Mouse (Mus musculus): Measurements from ENCODE around the gene Mast1.

Mast1 gene

DNA sequence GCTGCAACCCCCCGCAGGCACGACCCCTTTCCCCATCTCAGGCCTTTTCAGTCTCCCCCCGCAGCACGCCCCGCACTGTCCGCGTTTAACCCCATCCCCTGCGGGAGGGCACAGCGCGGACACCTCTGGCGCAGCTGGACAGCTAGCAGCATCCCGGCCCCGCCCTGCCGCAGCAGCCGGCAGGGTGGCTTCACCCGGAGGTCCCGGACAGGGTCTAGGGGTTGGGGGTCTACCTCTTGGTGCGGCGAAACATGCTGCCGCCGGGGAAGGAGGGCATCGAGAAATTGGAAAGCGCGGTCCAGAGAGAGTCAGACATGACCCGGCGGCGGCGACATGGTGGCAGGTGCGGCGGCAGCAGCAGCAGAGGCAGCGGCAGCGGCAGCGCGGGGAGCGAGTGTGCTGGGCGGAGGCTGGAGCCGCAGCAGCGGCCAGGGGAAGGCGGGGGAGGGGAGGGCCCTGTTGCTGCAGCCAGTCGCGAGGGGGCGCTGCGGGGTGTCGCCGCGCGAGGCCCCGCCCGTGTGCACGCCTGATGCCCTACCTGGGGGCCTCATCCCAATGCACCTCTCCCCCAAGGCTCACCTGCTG lies at the start of gene Mast1:
Gene Mast1 (minus strand): TSS at position 398 of the 585 bp plus-strand sequence.
- DNase-seq (ENCODE audit: low spot score in 2 of 2) = peak in 1 of 2 experiments; percentile 58

DNA sequence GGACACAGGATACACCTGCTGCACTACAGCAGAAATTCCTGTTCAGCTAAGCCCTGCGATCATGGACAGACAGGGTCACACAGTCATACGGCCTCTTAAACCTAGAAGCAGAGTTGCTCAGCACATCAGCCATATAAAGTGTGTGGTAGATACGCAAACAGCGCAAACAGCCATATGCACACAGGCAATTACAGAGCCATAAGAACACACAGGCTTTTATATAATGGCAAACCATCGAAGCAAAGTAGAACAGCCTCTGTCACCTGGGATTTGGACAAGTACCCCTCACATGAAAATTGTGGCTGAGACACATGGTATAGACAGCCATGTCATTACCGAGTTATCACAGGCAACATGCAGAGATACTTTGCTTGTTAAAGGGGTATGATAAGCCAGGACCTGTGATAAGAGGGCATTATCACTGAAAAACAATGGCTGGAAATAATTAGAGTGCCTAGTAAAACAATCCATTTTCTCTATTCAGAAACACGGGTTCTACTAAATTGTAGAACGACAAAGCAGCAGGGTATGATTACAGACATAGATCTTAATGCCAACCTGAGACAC lies 49.3 kb upstream of the Mast1 start:
- DNase-seq (ENCODE audit: low spot score in 2 of 2) = no peak

DNA sequence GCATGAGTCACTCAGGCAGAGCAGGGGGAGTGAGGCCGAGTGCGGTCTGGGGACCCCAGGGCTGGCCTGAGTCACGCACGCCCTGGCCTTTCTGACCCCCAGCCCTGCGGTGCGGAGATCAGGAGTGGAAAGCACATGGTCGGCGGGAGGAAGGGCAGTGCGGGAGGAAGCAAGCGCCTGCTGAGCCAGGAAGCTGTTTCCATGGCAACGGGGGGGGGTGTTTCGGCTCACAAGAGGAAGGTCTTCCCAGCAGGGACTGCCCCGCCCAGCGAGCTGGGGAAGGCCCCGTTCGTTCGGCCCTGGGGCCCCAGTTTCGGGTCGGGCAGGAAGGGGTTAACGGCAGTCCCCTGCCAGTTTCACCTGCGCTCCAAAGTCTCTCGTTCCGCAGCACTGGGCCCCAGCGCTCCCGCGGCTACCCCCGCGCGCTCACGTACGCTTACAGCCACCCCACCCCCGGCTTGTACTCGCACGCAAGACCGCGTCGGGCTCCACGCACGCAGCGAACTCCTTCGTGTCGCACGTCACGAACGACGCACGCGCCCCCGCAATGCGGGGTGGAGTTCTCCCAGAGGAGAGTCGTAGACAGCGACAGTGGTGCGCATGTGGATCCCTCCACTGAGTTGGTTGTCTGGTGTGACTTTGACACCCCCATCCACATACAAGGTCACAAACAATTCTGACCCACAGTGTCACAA lies 48.7 kb upstream of the Mast1 start:
- DNase-seq (ENCODE audit: low spot score in 2 of 2) = peak; percentile 90 to 92

DNA sequence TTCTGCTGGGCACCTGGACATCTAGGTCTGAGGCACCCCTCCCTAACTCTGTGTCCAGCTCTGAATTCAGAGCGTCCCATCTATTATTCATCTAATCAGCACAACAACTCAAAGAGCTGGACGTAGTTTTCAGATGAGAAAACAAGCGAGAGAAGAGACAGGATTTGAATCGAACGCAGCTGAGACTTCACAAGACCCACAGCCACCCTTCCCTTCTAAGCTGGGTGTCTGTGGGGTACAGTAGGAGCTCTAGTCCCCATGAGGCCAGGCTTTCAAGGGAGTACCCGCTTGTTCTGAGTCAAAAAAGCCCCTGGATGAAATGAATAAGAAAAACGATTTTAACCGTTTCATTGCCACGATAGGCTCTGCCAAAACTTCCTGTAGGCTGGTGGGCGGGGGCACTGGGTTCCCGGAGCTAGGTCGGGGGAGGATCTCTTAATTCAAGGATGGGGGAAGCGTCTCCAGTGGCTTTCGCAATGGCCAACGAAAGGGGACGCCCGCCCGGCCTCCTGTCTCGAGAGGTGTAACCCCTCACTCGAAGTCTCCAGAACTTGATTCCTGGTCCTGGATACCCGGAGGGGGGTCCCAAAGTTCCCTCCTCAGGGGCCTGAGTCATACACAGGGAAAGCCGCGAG lies 48.0 kb upstream of the Mast1 start:
- no peak for DNase-seq (ENCODE audit: low spot score in 2 of 2)

DNA sequence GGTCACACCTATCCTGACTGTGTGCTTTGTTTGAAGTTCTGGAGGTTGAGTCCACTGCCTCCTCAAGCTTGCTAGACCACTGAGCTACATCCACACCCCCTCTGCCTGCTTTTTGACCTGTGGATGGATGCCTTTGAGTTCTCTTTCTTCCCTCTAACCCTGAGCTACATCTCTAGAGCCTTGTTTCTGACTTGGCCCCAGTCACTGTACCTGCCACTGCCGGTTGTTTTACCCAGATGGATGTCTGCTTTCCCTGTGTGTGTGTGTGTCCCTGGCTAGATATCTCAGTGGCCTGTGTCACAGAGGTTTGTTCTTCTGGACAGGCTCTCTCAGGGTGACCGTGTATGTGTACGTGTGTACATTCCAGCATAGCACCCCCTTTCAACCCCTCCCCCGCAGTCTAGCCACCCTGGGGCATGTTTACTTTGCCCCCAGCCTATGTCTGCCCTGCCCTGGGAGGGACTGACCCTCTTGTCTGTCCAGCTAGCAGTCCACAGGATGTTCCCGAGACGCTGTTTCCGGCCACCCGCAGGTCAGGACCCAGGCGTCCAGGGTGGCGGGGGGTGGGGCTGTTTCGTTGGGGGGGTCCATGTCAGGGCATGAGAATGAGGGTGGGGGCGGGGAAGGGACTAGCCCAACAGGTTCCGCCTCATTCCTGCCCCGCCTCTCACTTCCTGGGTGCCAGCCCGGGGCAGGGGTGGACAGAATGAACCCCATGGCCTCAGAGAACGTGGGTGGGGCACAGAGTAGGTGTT lies 47.3 kb upstream of the Mast1 start:
- DNase-seq (ENCODE audit: low spot score in 2 of 2) = no peak

DNA sequence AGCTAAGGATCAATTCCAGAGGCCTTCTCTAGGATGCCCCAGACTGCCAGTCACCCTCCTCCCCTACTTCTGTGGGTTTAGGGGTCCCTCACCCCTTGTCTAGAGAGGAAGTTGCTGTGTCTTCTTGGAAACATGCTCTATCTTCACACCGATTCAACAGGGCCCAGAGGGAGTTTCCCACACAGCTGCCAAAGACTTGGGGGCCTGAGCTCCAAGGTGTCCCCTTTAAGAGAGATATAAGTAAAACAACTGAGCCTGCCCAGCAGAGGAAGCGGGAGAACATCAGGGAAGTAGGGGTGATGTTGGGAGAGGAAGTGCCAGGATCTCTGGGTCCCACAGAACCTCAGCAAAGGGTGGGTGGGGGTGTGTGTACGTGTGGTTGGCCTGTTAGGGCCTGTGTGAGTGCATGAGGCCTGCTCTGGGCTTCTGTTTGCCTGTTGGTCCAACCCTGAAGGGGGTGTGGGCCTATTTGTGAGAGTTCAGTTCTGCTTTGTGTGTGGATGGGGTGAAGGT lies 45.4 kb upstream of the Mast1 start:
- no peak for DNase-seq (ENCODE audit: low spot score in 2 of 2)

DNA sequence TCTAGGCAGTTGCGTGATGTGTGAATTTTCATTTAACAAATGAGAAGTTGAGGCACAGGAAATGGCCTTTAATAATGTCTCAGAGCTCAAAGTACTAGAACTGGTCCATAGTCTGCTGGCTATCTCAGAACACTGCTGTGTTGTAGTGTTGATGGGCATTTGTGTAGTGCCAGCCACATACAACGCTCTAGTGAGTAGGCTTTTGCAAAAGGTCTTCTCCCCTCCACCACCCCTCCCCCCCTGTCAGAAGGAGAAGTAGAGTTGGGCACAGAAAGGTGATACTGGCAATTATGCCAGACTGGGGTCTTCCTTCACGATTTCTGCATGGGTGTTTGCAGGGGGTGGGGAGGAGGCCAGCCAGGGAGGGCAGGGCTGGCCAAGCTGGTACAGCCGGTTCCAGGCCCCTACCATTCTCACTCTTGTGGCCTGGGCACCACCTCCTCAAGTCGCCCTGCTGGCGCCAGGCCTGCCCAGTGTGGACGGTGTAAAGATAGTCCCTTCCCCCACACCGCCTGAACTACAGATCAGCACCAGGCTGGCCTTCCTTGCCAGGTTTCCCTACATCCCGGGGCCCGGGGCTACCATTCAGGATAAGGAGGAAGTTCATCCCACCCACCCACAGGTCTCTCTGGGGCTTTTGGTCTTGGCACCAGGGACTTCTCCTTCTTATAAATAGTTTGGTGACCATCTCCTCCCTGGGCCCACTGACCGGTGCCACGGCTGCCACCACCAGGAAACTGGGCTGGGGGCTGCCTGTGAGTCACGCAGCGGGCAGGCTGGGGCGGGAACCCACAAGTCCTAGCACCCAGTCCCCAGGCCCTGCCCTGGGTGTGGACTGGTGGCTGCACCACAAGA lies 44.7 kb upstream of the Mast1 start:
- no peak for DNase-seq (ENCODE audit: low spot score in 2 of 2)

DNA sequence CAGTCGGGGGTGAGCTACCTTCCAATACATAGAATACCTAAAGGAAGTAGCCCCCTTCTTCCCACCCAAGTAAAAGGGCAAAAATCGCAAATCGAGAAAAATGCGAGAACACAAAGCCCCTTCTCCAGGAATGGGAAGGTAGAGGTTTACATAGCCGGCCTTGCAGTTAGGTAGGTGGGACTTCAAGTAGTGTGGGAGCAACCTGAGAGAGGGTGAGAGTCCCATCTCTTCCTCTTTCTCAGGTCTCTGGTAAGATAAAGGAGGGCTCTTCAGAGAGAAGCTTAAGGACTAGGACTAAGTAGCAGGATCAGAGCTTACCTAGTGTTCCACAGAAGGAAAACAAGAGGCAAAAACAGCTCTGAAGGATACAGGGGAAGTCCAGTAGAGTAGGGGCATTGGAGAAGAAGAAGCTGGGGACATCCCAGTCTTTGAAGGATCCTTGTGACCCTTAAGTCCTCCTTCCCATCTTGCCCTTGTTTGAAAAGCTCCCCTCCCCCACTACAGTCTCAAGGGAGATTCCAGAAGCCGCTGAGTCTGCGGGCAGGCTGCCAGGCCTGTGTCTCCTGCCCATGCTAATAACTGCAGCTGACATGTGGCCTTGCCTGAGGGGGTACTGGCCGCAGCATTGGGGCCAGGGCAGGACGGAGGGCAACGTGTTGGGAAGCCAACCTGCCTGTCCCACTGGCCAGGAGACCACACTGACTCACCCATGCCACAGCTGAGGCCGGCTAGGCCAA lies 43.6 kb upstream of the Mast1 start:
- DNase-seq (ENCODE audit: low spot score in 2 of 2) = peak in 1 of 2 experiments; percentile 49

DNA sequence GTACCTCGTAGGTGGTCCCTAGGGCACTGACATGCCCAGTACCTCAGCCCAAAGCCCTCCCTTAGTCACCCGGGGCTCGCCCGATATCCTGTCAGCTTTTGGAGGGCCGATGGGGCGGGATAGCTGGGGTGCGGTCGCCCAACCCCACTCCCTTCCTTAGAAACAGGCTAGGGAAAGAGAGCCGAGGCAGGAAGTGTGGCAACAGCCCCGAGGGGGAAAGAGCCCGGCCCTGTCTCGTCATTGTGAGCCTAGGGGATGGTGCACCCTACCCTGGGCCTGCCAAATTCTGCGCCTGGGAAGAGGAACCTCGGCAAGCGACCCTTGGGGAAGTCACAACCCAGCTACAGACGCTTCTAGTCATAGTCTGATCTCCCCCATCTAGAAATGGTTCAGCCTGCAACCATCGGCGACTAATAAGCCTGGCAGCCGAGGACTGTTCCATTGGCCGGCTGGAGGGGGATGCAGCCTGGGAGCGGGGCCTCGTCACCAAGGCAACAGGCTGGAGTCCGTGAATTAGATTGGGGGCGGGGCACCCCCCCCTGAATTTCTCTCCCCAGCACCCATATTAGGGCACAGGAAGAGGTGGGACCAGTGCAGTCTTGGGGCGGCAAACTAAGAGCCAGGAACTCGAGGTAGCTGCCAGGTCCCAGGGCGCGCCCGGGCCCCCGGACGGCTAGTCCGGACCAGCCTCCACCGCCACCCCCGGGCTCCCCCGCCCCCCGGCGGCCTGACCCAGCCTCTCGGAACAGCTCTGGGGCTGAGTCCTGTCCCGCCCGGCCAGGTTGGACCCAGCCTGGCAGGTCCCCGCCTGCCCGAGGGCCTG lies 42.7 kb upstream of the Mast1 start:
- DNase-seq (ENCODE audit: low spot score in 2 of 2) = peak; percentile 82 to 91

DNA sequence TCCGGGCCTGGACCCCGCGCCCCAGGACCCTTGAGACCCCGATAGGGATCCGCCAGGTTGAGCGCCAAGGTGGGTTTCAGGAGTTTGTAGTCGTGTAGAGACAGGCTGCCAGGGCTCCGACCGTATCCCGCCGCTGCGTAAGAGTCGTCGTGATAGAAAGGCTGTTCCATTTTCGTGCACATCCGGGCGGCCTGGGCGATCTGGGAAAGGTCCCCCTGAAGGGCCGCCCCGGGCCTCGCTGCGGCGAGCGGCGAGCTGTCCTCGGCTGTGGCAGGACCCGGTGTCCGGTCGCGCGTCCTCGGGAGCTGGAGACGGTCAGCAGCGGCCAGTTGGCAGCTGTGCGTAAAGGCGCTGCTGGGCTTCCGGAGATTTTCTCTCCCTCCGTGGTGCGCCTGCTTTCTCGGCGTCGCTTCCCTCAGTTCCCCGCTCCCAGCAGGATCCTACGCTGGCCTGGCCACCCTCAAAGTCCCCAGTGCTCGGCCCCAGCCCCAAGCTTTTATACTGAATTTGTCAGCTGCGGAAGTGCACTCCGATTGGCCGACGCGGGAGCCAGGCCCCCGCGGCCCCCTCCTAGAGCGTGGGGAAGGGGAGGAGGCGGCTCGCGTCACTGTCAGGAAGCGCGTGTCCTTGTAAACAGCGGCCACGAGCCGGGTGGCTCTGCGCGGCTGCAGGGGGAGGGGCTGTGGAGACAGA lies 41.2 kb upstream of the Mast1 start, which contains the start of gene Junb:
Gene Junb (minus strand): TSS at position 471 of the 693 bp plus-strand sequence.
- DNase-seq (ENCODE audit: low spot score in 2 of 2) = peak; percentile 92 to 93

DNA sequence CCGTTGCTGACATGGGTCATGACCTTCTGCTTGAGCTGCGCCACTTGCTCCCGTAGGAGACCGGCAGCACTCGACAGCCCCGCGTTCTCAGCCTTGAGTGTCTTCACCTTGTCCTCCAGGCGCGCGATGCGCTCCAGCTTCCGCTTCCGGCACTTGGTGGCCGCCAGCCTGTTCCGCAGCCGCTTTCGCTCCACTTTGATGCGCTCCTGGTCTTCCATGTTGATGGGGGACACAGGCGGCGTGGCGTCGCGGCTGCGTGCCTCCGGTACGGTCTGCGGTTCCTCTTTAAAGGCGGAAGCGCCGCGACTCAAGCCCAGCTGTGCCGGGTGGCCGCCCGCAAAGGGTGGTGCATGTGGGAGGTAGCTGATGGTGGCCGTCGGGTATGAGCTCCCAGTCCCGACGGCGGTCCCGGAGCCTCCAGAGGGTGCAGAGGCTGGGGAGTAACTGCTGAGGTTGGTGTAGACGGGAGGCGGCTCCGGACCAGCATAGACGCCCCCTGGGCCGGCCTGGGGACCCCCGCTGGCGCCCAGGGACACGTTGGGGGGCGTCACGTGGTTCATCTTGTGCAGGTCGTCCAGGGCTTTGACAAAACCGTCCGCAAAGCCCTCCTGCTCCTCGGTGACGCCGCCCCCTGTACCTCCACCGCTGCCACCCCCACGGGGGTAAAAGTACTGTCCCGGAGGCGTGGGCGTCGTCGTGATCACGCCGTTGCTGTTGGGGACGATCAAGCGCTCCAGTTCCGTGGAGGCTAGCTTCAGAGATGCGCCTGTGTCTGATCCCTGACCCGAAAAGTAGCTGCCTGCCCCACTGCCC lies 40.5 kb upstream of the Mast1 start:
- peak; percentile 60 to 61 for DNase-seq (ENCODE audit: low spot score in 2 of 2)

DNA sequence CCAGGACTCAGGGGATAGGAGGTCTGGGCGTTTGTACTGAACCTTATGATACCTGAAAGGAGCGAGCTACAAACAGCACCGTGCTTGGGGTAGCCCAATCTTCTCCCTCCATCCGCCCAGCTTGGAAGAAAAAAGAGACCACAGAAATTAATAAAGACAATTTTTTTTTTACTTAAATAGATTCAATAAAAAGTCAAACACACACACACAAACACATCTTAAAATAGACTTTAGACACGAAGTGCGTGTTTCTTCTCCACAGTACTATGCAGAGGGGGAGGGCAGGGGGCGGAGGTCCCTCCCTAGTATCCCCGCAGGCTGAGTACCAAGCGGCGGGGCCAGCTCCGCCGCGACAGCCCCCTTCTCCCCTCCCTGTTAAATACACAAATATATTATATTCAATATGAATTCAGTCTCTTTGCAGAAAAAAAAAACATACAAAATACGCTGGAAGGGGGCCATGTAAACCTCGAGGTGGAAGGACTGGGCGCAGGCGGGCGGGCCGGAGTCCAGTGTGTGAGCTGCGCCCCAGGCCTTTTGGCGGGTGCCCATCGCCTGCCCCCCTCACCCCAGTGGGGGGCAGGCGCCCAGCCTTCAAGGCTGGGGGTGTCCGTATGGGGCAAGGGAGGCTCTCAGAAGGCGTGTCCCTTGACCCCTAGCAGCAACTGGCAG lies 39.7 kb upstream of the Mast1 start:
- DNase-seq (ENCODE audit: low spot score in 2 of 2) = no peak

DNA sequence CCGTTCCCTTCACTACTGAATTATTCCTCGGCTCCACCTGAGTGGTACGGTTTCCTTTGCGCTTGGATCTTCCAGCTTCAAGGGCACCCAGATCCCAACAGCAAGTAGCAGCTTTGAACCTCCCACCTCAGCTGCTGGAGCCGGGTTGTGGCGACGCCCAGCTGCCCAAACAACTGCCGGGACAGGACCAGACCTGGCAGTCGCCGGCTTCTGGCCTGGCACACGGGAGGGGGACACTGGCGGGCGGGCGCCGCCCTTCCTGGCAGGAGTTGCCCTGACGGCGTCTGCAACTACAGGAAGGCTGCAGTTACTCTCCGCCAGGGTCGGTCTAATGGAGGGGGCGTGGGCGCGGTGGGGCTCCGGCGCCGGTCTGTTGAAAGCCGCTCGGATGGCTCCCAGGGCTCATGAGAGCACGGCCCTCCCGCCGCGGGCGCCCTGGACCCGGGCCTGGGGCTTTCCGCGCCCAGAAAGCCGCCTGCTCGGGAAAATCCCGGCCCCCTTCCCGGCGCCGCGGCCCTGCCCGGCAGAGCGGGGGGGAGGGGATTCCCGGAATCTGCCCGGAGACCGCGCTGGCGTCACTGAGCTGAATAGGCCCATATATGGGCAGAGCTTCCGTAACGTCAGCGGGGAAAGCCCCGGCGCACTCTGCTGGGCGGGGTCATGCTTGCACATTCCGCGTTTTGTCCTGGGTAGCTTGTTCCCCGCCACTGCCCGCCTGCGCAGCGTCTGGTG lies 39.0 kb upstream of the Mast1 start:
- DNase-seq (ENCODE audit: low spot score in 2 of 2) = peak; percentile 90 to 95

DNA sequence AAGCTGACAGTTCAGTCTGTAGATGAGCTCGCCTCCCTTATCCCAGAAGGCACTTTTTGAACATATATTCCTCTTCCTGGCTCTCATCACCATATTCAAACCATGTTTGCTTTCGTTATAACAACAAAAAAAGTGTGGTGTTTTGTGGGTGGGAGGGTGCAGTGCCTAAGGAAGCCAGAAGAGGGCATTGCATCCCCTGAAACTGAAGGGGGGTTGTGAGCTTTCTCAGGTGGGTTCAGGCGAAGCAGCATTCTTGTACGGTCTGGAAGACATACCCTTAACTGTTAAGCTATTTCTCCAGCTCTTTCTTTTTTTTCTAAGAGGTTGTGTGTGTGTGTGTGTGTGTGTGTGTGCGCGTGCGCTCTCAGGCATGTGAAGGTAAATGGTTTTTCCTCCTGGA lies 38.3 kb upstream of the Mast1 start:
- peak; percentile 54 to 64 for DNase-seq (ENCODE audit: low spot score in 2 of 2)

DNA sequence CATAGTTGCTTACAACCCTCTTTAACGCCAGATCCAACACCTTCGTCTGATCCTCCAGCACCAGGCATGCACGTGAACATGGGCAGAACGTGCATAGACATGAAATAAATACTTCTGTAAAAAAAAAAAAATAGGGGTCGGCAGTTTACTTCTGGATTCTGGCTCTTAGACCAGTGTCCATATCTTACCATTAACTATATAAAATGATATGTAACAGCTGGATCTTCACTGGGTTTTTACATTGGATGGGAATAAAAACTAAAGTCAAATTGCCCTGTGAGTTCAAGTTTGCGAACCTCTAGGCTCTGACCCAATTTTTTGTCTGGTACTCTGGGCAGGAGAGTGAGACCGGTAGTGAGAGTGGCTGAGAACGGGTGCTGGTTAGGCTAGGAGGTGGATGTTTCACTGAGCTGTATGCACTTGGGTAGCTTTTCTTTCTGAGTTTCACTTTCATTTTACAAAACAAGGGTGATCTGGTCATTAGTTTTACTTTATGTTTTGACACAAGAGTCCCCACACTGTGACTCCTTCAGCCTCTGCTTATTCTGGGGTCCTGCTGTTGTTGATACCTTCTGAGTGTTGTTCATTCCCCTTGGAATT lies 37.5 kb upstream of the Mast1 start:
- DNase-seq (ENCODE audit: low spot score in 2 of 2) = no peak

Data from frontal cortex, postnatal 14 days (tissue).